Mouse (Mus musculus): Measurements from ENCODE around the gene Dpp9. TPM values are rescaled to one million over a fixed set of nuclear protein-coding genes. Genes with fewer than 3 reads are reported as not detected.

Gene Dpp9
- total RNA-seq, 4 experiments from 2014 or later, result 35.6 to 41.4 (median 39.6) TPM

DNA sequence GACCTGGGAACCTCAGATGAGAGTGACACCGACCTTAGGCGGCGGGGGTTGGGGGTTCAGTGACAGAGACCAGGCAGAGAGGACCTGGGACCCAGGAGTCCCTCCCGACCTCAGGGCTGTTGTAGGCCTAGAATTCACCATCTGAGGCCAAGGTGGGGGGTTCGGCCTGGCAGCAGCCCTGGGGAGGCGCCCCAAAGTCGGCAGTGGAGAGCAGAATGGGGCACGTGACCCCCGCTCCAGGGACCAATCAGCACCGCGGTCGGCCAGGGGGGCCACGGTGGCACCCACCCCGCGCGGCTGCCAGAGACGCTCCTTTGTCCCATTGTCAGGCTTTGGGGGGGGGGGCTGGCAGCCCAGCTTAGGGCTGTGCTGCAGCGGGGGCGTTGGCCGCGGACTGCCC is 79.3 kb downstream of the Dpp9 start:
- no peak for DNase-seq

DNA sequence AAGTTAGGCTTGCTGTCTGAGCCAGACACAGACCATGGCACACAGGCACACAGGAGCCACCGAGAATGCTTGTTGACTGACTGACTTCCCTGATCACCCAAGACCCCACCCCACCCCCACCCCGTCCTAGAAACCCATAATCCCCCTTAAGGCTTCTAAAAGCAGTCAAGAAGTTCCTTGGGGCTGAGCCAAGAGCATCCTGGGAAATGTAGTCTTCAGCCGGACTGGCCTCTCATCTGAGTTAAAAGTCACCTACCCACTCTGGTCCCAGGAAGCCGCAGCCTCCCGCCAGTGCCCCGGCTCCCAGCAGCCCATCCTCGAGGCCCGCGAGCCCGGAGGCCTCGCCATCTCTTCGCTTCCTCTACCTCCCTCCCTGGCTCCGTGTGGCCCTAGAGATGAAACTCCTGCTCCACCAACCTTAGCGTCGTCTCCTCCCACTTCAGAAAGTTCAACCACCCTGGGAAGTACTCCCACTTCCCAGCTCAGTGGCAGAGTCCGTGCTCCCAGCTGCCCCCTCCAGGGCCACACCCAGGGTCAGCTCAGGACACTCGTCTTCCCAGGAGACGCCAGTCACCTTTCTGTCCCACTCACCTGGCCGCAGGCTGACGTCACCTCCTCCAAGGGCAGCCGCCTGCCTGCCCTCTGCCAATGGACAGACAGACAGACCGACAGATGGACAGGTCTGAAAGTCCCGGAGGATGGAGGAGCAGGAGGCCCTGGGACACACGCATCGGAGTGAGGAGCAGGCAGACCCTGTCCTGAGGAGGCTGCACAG is 80.7 kb downstream of the Dpp9 start:
- DNase-seq, result no peak

Small RNAs within 50 kb of the gene (microRNA-seq; reads per million reads assigned to microRNA genes)
- gene Gm44397 (0 reads per million in 2 experiments), gene Mir7b (4,691 to 5,390 reads per million in 2 experiments)

Other genes with a start within 250 kb of the Dpp9 start
- 1 to 10 TPM; 1.7 to 4.8 (median 3.0) TPM for gene Shd, start 248.4 kb downstream of the Dpp9 start, total RNA-seq (2022)
- gene Fsd1, start 232.4 kb downstream of the Dpp9 start, total RNA-seq (2022), result 1 to 10 TPM in 3 of 4 experiments, under 1 TPM in 1; 0.87 to 3.4 (median 2.9) TPM
- gene Stap2, start 213.3 kb downstream of the Dpp9 start, total RNA-seq (2022), result 1 to 10 TPM; 4.8 to 9.3 (median 6.8) TPM
- gene Mpnd, start 213.2 kb downstream of the Dpp9 start, total RNA-seq (2022), result 100 to 1,000 TPM; 101 to 119 (median 110) TPM
- 10 to 100 TPM; 44.3 to 52.5 (median 49.9) TPM for gene Sh3gl1, start 182.3 kb downstream of the Dpp9 start, total RNA-seq (2022)
- 1 to 10 TPM; 3.8 to 6.0 (median 4.3) TPM for gene Chaf1a, start 178.5 kb downstream of the Dpp9 start, total RNA-seq (2022)
- gene Ubxn6, start 143.9 kb downstream of the Dpp9 start, total RNA-seq (2022), result 10 to 100 TPM; 67.6 to 93.5 (median 82.6) TPM
- gene Hdgfl2, start 139.3 kb downstream of the Dpp9 start, total RNA-seq (2022), result 100 to 1,000 TPM in 1 of 4 experiments, 10 to 100 TPM in 3; 55.6 to 123 (median 80.3) TPM
- 100 to 1,000 TPM in 1 of 4 experiments, 10 to 100 TPM in 3; 45.4 to 191 (median 87.0) TPM for gene Plin4, start 109.1 kb downstream of the Dpp9 start, total RNA-seq (2022)
- 10 to 100 TPM; 20.4 to 32.6 (median 26.9) TPM for gene Plin5, start 101.3 kb downstream of the Dpp9 start, total RNA-seq (2022)
- 10 to 100 TPM; 14.5 to 34.6 (median 16.4) TPM for gene Lrg1, start 96.9 kb downstream of the Dpp9 start, total RNA-seq (2022)
- 10 to 100 TPM in 2 of 4 experiments, 1 to 10 TPM in 2; 6.6 to 12.7 (median 10.9) TPM for gene Sema6b, start 78.6 kb downstream of the Dpp9 start, total RNA-seq (2022)
- gene Tnfaip8l1, start 56.4 kb downstream of the Dpp9 start, total RNA-seq (2022), result 1 to 10 TPM; 2.2 to 4.2 (median 3.8) TPM
- gene Mydgf, start 35.0 kb downstream of the Dpp9 start, total RNA-seq (2022), result 10 to 100 TPM; 49.4 to 62.3 (median 54.2) TPM
- 10 to 100 TPM; 30.4 to 32.5 (median 31.2) TPM for gene Fem1a, start 37.9 kb upstream of the Dpp9 start, total RNA-seq (2022)
- gene Ticam1, start 57.9 kb upstream of the Dpp9 start, total RNA-seq (2022), result 10 to 100 TPM; 23.9 to 26.3 (median 24.8) TPM
- 100 to 1,000 TPM in 3 of 4 experiments, 10 to 100 TPM in 1; 92.6 to 117 (median 103) TPM for gene Plin3, start 74.0 kb upstream of the Dpp9 start, total RNA-seq (2022)
- gene Arrdc5, start 81.4 kb upstream of the Dpp9 start, total RNA-seq (2022), result not detected
- 1 to 10 TPM; 1.8 to 3.4 (median 2.6) TPM for gene Uhrf1, start 84.4 kb upstream of the Dpp9 start, total RNA-seq (2022)
- gene Kdm4b, start 107.2 kb upstream of the Dpp9 start, total RNA-seq (2022), result 10 to 100 TPM; 36.7 to 54.1 (median 47.4) TPM

Data from adrenal gland, adult 8-10 months (tissue).